Mouse (Mus musculus) right cerebral cortex, adult 18-20 months (tissue): ENCODE data around the gene Med17.

ENCODE experiments used
- DNase-seq: peaks from one replicate; pipeline ENCODE4 v3.0.0; 2022; ENCODE audit warnings: mixed read lengths

Med17 gene

DNA sequence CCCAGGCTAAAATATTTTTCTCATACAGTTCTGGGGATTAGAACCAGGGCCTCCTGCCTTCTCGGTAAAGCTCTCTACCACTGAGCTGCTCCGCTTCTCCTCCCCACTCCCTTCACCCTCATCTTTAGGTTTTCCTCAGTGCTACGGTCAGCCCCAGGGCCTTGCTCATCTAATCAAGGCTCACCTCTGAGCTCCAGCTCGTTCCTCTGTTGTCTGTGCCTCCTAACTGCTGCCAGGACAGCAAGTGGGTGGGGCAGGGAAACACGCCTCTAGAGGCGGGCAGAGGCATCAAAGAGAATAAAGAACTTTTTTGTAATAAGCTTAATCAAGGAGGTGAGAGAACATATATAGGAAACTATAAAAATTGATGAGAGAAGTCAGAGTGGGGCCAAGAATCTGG lies 8.1 kb upstream of the Med17 start:
- no peak for DNase-seq

DNA sequence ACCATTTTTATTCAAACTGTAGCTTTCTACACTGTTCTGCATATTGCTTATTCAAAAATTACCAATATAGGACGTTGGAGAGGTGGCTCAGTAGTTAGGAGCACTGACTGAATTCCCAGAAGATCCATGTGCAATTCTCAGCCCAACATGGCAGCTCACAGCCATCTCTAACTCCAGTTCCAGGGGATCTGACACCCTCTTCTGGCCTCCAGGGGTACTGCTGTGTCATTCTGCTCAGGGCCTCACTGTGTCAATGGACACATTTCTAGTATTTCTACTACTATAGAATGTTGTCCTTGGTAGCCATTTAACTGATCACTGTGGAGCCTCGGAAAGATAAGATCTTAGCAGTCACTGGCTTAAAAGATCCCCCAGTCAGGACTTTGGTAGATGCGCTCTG lies 5.7 kb upstream of the Med17 start:
- no peak for DNase-seq

DNA sequence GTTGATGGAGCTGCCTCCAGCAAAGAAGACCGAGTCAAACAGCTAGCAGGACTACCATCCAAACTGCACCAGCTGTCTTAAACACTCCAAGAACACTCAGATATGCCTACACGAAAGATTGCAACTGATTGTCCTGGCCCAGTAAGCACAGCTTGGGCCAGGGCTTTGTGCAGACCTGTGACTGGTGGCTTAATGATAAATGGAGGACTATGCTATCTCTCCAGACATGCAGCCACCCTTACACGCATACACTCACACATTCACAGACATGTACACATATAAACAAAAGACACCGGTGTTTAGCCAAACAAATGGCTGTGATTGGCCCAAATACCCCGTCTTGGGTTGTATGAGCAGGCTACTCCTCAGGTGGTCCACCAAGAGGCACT lies 754 bp upstream of the Med17 start:
- DNase-seq = no peak

DNA sequence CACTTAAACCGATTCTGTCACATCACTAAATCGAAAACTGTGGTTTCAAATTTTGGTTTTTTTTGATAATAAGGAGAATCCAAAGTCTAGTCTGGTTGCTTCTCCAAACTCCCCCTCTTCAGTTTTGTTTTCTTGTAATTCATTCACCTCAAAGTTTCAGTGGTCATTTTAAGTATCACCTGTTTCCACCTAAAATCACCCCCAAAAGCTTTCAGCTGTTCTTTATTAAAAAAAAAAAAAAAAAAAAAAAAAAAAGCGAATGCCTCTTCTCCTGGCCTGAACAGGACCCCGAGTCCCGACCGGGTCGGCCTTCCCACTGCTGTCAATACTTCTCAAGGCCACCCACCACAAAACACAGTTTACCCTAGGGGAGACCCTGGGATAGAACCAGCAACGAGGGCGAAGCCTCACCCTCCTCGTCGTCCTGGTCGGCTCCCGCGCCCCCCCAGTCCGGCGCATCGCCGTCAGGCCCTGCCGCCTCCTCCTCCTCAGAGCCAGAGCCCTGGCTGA lies 537 bp downstream of the Med17 start:
- DNase-seq = no peak

DNA sequence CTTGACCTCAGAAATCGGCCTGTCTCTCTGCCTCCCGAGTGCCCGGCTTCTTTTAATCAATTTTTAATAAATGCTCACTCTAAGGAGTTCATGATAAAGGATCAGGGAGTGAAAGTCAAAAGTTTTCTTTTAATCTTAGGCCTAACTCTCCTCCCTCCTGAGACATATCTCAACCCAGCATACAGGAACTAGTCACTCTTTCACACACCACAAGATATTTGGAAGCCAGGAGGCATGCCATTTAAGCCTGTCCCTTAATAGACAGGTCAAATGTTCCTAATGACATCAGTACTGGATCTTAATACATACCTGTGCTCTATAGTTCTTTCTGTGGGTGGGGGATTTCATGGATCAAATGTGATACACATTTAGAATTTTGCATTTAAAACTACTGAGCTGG lies 1.4 kb downstream of the Med17 start:
- no peak for DNase-seq

DNA sequence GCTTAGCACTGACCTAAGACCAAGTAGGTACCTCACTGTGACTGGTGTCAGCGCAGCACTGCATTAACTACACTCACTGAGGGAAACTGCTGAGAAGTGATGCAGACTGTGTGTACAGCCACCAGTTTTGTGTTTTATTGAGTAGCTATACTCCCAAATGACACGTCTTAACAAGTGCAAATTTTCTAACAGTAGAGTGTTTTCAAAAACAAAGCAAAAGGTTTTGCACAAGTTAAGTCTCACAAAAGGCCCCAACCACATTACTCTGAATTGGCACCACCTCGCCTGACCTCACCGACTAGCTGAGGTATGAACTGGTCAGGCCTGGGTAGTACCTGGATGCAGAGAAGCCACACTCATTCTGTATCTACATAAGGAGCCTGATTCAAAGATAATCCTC lies 2.9 kb downstream of the Med17 start:
- DNase-seq = no peak

DNA sequence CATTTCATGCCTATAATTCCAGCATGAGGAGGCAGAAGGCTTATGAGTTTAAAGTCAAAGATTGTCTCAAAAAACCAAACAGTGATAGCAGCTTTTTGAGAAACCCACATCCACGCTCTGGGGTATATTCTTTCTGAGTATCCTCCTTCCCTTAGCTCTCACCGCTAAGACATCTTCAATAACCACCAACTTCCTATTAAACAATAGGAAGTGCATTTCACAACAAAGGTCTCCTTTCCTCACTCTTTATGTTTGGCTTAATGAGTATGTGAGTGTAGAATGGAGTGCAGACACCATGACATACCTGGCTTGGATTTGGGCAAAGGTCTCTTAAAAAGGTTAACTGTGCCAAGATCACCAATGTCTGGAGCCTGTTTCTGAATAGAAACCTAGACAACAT lies 5.8 kb downstream of the Med17 start:
- DNase-seq = no peak

DNA sequence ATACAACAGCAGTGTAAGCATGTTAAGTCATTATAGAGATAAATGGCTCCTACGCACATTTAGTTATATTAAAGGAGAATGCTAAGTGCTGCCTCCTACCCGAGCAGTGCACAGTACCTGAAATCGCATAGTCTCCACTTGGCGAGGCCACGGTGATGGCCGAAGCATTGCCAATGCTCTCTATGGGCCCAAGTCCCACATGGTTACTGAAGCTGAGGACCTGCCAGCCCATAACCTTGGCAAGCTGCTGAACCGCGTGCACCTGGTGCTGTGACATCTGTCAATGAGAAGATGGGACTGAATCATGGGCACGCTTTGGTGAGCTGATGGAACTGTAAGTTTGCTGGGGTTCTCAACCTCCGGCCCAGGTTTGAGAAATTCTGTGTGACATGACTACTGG lies 16.2 kb downstream of the Med17 start:
- DNase-seq = no peak

DNA sequence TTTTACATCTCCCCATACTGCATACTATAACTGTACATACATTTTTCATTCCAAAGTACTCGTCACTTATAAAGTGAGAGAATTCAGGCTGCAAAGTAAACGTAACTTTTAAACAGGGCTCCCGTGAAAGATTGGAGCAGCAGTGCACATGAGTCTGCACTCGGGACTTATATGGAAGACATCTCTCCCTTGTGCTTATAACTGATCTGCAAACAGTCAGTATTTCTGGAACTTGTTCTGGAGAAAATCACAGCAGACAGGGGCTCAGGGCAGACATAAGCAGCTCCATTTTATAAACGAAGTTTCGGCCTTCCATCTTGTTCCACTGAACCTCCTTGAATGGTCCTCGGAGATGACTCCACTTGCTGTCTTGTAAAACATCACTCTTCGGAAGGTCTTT lies 17.8 kb downstream of the Med17 start:
- DNase-seq = no peak

DNA sequence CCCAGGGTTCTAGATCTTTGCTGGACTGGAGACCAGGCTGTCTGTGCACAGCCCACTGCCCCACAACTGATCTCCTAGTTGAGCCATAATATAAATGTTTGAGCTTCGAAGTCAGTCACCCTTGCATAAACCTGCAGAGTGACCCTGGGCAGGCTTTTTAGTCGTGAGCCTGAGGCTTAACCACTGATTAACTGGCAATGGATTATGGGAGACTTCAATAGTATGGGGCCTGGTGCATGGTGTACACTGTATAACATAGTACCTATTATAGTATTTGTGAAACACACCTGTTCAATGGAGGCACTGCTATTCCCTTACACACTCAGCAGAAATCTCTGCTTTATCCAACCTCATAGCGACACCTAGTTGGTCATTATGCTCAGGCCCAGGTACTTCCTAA lies 23.5 kb downstream of the Med17 start:
- DNase-seq = no peak

DNA sequence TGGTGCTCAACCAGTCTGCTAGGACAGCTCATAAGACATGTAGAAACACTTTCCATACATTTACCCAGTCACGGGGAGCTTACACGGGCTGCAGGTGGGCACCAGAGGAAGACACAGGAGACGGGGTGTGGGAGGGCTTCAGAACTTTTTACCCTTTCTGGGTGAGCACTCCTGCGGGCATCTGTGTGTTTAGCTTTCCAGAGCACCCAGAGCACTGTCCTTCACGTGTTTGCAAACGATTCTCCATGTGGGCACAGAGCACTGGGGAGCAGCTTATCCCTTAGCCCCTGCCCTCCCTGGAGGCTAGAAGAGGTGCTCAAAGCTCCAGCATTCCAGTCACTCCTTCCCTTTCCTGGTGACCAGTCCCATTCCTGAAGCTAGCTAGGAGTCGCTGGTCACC lies 25.2 kb downstream of the Med17 start:
- DNase-seq = no peak

DNA sequence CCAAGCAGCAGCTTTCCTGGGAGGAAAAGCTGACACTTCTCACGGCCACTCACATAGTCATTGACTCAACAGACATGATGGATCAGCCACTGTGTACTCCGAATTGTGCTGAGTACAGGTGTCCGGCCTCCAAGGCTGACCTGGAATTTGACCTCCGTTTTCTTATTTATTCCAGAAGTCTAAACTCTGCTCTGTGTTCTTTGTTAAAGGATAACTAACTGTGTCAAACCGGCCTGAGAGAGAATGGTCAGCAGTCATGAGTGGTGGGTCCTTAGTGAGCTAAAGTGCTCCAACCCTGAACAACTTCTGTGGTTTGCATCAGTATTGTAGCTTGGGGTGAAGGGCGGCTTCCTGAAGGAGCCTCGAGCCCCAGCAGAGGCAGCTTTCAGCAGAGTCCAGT lies 27.5 kb downstream of the Med17 start:
- no peak for DNase-seq

DNA sequence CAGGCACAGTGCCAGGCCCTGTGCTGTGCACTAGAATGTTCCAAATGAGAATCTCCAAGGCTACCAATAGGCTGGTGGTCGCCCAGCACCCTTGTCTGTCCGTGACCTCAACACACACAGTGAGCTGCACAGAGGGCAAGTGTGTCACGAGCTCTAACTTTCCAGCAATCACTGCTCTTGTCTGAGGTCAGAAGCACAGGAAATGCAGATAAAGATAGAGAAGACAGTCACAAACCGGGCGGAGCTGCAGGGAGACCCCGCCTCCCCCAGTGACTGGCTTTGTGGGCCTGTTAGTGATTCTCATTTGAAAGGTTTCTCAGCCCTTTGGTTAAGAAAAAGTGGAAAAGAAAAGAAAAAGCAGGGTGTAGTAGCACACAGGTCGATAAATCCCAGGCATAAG lies 29.4 kb downstream of the Med17 start:
- no peak for DNase-seq

DNA sequence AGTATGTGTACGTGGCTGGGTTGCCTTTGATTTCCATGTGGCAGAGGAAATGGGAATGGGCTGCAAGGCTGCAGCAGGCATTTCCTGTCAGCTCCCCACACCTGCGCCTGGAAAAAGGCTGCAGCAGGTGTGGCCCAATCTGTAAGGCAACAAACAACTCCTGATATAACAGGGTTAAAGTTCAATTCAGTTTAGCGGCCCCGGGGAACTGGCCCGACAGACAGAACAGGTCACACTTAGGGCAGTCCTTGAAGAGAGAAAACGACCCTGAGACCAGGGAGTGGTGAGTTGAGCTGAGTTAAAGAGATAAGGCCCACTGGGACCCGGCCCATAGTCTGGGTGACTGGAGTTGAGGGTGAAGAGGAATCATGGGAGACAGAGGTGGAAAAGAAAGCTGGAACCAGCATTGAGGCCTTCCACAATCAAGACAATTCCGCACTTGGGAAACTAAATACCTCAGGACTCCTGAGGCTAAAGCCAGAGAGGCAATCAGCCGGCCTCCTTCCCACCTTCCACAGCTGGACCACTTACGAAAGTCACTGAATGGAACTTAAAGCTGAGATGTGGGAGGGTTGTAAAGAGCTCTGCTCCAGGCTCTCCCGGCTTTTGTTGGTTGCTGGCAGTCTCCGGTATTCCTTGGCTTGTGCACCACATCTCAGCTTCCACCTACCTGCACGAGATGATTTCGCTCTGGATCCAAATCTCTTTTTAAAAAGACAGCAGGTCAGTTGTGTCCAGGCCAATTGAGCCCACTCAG lies 34.2 kb downstream of the Med17 start:
- no peak for DNase-seq

DNA sequence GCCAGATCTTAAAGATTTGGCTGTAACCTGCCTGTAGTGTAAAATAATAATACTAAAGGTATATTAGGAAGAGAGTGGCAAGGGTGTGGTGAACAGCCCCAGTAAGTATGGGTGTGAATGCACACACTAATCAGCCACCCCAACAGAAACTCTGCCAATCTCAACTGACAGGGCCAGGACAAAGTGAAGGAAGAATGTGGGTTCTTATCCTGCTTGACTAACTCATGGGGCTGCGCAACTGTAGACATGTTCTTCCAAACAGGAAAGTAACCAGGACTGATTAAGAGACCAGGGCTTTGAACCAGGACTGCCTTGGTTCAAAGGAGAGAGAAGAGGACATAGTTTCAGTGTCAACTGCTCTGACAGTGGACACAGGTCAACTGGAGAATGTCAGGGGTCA lies 37.6 kb downstream of the Med17 start:
- no peak for DNase-seq

DNA sequence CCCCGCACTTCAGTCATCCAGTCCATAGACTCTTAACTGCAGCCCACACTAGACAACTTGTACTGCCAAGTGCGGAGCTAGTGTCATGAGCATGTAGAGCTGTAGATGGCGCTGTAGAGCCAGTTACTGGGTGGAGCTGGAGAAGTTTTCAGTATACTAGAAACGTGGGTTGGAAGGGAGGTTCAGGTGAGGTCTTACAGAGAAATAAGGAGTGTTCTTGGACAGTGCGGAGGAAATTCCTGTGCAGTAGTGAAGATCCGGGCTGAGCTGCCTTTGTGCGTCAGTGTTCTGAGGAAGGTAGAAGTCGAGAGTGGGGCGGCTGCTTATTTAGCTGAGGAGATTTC lies 38.2 kb downstream of the Med17 start:
- DNase-seq = peak; percentile 19

DNA sequence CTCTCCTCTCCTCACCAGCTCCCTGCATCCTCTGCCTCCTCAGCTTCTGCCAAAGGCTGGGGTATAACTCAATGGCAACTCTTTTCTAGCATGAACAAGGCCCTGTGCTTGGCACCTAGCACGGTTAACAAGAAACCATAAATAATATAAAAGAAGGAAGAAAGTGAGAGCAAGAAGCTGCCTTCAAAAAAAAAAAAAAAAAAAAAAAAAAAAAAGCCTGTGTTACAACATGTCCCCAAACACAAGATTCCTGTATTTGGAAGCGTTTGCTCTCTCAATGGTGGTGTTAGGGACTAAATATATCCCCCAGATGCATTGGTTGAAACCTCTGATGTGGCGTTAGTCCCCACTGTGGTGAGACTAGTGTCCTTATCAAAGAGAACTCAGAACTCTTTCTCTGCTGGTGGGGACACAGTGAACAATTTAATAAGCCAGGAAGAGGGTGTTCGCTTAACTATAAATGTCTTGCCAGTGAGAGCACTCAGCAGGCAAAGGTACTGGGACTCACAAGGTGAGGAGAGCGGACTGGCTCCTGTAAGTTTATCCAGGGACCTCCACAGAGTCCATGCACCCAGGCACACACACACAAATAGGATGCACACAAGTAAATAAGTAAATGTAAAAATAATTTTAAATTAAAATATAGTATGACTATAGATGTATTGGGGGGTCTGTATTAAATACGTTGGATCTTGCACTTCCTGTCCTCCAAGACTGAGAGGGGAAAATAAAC lies 38.7 kb downstream of the Med17 start:
- DNase-seq = no peak

DNA sequence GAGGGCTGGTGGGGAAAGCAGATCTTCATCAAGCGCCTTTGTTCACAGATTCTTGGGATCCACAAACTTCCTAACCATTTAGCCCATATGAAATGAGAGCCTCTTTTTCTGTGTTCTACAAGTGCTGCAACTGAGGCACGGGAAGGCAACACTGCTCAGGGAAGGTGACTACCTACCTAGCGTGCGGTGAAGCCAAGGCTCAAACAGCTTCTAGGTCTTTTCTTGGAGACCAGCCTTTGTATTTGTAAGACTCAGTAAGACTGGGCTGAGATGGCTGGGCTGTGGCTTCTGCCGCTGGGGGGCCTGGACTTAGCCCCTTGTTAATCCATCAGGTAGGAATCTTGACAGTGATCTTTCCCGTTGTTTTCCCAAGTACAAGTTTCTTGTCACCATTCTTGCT lies 39.7 kb downstream of the Med17 start:
- no peak for DNase-seq

DNA sequence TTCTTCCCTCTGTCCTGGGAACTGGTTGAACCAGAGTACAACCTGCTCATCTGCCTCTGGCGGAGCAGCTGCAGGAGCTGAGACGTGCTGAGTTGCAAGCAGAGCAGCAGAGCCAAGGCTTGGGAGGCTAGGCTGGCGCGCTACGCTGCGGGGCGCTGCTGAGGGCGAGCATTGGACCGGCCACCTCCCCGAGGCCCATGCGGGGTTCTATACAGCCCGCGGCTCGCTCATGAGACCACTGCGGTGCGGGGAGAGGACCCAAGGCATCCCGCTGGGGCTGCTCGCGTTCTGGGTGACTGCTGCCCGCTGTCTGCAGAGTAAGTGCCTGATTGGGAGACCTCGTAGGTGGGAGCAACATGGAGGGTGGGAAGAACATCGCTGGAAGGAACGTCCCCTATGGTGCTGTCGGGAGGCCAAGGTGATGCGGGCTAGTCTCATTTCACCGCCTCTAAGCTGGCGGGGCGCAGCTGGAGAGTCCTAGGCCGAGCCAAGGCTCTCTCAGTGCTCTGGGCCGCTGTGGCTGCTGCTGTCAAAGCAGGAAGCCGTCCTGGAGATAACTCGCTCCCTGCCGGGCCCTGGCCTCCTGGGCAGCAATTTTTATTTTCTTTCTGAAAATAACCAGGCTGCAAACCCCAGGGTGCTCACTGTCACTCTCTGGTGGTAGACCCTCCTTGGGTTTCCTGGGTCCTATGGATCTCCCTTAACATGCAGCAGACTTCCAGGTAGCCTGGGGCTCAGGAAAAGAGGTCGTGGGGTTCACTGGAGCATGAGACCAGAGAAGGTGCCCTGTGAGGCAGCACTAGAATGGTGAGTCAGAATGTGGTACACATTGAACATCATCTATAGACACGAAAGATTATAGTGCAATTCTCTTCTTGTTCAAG lies 40.4 kb downstream of the Med17 start, which contains the start of gene Vstm5:
Gene Vstm5, plus strand, starts transcription at position 4 of the 884 bp plus-strand sequence.
- DNase-seq = peak; percentile 57

DNA sequence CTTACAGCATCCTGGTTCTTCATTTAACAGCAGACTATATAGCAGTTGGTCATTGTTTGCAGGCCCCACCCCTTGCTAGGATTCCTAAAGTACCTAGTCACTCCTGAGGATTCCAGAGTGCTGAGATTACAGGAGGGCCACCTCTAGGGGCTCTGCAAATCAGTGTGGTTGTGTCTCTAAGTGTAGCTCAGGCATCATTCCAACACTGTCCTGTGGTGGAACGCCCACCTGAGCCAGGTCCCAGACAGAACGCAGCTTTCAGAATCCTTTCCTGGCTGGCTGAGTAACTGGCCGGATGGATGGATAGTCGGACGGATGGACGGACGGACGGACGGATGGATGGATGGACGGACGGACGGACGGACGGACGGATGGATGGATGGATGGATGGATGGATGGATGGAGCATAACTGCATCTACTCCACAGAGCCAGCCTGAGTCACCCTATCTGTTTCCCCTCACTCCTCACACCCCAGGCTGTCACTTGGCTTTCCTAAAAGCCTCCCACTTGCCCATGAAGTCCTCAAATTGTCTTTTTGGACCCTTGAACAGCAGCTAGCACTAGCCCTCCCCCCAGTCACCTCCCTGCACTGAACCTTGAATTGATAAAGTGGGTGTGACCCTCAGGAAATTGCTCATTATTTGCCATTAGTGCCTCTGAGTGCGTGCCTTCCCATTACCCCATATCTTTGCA lies 41.3 kb downstream of the Med17 start:
- DNase-seq = no peak

DNA sequence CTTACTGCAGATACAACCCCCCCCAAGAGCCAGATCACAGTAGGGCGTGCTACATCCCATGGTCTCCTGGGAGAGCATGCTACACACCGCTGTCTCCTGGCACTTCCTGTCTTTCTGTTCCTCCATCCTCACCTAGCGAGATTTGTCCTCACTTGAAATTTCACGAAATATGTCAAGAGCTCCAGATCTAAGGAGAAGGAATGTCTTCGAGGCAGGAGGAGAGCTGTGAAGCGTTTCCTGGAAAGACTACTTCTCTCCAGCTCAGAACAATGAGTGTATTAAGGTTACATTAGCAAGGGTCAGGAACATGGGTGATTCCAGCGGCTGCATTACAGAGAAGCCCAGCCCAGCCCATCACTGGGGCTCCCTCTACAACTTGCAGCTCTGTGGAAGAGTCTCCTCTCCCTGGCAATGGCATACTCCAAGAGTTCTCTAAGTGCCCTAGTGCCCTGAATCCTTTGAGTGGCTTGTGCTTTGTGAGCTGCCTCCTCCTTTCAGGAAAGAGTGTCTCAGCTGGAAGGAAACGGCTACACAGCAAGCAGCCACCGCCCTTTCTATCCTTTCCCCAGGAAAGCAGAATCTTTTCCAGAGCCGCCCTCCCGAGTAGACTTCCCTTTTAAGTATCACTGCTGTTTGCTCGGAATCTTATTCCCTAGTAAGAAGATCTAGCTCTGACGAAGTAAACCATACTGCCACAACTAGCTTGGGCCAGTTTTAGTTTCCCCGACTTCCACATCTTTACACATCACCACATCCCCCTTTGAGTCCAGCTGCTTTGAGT lies 42.0 kb downstream of the Med17 start:
- no peak for DNase-seq

DNA sequence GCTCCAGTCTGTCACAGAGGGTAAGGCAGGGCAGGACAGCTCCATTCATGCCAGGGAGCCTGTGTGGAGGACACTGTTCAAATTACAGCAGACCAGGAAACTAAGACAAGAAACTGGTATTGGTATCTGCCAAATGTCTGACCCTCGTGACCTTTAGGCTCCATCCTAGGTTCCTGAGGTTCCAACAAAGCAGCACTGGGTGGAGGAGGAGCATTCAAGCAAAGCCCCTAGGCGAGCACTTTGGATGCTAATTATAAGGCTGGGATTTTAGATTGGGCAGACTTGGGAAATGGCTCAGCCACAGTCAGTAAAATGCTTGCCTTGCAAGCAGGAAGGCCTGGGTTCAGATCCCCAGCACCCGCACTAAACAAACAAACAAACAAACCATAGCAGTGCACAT lies 43.7 kb downstream of the Med17 start:
- no peak for DNase-seq
